Mouse (Mus musculus): Measurements from ENCODE around the gene Slc38a1.

Slc38a1 gene

GRCm38 (mm10) chr15:96560576-96561298 lies 82.0 kb downstream of the Slc38a1 start:
- DNase-seq (ENCODE audit: low spot score) = no peak

- DNase-seq (ENCODE audit: low spot score) = peak; percentile 37
Measured at GRCm38 (mm10) chr15:96551569-96552380, 90.9 kb downstream of the Slc38a1 start.

- DNase-seq (ENCODE audit: low spot score) = no peak
Measured at GRCm38 (mm10) chr15:96551107-96551506, 91.6 kb downstream of the Slc38a1 start.

GRCm38 (mm10) chr15:96548363-96548762 lies 94.3 kb downstream of the Slc38a1 start:
- no peak for DNase-seq (ENCODE audit: low spot score)

GRCm38 (mm10) chr15:96547256-96548195 lies 95.2 kb downstream of the Slc38a1 start:
- DNase-seq (ENCODE audit: low spot score) = no peak

- DNase-seq (ENCODE audit: low spot score) = no peak
Measured at GRCm38 (mm10) chr15:96543181-96543828, 99.4 kb downstream of the Slc38a1 start.

GRCm38 (mm10) chr15:96542135-96542534 lies 100.6 kb downstream of the Slc38a1 start:
- DNase-seq (ENCODE audit: low spot score) = no peak

GRCm38 (mm10) chr15:96537272-96537671 lies 105.4 kb downstream of the Slc38a1 start:
- DNase-seq (ENCODE audit: low spot score) = no peak

- DNase-seq (ENCODE audit: low spot score) = no peak
Measured at GRCm38 (mm10) chr15:96536412-96536811, 106.3 kb downstream of the Slc38a1 start.

- DNase-seq (ENCODE audit: low spot score) = no peak
Measured at GRCm38 (mm10) chr15:96527686-96528085, 115.0 kb downstream of the Slc38a1 start.

GRCm38 (mm10) chr15:96524239-96524738 lies 118.4 kb downstream of the Slc38a1 start:
- DNase-seq (ENCODE audit: low spot score) = no peak

All from testis, postnatal 14 days (tissue).